Mouse (Mus musculus): ENCODE measurements at regions not wholly inside any gene's neighbourhood (a gene's known extent, or its start where the extent isn't known, plus 50 kb on each side); places are given as distances from the start of the nearest gene placed in this dataset.

DNA sequence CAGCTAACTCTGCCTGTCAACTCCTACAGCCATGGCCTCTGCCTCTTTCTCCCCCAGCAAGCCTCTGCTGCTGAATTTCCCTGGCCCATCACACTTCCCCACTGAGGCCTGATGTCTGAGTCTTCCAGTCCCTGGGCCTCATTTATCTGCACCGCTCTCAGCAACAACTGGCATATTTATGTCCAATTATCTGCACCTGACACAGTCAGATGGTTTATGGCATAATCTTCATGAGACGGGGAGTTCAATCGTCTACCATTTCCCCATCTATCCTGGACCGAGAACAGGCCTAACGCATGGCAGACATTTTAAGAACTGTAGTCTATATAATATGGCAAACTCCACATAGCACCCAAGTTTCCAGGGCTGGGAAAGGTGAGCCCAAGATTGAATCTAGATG, 1512.8 kb upstream of the Gm6569 start:
- no peak for DNase-seq (ENCODE audit: low spot score)

DNA sequence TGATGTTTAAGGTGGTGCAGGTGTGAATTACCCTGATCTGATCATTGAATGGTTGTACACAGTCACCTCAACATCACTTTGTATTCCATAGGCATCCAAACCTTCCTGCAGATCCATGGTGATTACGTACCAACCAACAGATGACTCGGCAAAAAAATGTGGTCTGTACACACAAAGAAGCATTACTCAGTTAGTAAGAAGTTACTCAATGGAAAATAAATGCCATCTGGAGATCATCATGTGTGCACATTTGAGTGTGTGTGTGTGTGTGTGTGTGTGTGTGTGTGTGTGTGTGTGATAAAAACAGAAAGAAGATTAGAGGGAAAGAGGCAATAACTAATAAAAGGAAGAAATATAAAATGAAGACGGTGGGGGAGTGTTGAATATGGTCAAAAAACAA, 1512.2 kb upstream of the Gm6569 start:
- DNase-seq (ENCODE audit: low spot score) = no peak

DNA sequence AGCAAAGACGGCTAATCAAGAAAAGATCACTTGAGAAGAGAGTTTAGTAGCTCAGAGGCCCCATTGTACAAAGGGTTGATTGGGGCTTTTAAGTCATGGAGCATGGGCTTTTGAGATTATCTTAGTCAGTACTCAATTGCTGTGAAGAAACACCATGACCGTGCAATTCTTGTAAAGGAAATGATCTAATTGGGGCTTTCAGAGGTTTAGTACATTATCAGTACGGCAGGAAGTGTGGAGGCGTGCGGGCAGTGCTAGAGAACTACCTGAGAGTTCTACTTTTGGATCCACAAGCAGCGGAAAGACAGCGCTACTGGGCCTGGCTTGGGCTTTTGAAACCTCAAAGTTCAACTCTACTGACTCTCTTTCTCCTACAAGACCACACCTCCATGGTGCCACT, 1511.2 kb upstream of the Gm6569 start:
- no peak for DNase-seq (ENCODE audit: low spot score)

DNA sequence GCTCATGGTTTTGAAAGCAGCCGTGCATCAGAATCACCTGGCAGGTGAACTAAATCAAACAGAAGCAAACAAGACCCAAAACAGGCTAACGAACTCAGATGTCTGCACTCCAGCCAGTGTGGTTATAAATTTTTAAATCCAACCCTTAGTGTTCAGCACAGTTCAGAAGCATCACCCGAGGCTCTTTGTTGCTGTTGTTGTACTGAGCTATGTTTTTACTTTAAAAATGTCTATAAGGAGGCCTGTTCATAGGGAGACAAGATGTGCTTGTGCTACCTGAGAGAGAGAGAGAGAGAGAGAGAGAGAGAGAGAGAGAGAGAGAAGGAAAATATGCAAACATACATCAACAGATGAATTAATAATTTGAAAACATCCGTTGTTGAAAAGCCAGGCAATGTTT, 1503.1 kb upstream of the Gm6569 start:
- no peak for DNase-seq (ENCODE audit: low spot score)

DNA sequence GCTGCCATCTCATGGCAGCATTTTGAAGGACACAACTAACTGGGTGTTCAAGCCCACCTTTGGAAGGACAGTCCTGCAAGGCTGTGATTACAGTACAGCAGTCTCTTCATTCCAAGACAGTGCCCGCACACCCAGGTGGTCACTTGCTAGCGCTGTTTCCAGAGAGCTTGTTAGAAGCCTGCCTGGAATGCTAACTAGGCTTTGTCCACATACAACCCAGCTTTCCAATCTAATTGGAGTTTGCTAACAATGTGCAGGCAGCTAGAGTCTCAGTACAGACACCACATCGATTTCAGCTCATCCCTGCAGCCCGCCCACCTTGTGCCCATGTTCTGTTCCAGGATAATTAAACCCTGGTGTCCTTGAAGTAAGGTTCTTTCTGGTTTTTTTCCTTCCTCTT, 1499.9 kb upstream of the Gm6569 start:
- DNase-seq (ENCODE audit: low spot score) = no peak

DNA sequence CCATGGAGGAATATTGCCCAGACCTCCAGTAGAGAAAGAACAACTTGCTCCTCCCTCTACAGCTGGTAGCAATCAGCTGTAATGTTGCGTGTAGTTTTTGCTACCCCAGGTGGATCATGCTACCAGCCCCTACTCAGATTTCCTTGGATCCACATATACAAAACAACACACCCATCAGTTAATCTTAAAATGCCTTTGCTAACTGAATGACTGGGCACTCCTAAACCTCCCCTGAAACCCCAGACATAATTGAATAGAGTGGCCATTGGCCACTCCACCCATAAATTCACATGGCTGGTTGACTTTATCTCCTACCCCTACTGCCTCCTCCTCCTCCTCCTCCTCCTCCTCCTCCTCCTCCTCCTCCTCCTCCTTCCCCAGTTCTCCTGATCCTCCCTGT, 1494.7 kb upstream of the Gm6569 start:
- DNase-seq (ENCODE audit: low spot score) = no peak

DNA sequence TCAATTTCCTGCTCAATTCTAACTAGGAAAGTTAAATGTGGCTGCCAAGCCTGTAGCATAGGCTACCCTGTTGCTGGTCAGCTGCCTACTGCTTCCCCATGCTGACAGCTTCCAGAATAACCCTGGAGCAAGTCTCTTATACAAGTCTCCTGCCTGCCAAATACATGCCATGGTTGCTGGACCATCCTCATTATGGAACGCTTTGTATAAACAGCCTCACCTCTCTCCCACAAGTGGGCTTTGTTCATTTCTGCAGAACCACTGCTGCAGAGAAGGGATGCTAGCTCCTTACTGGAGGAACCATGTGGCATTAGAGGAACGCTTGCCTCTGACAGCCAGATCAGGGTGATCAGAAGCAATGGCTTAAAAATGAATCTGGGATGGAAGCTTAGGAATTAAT, 1492.4 kb upstream of the Gm6569 start:
- DNase-seq (ENCODE audit: low spot score) = no peak

DNA sequence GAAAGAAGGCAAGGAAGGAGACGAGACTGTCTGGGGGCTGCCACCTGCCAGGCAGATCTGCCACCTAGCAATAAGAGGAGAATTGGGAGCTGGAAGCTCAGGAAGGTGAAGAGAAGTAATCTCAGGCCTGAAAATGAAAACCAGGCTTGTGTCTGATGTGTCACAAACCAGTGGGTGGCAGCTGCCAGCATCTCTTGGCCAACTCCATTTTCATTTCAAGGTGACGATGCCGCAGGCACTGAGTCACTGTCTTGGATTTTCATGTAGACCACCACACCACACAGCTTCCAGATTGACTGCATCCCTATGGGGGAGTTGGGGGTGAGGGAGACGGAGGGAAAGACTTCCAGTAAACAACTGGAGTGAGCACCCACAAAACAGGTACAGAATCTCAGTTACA, 1491.9 kb upstream of the Gm6569 start:
- DNase-seq (ENCODE audit: low spot score) = no peak

DNA sequence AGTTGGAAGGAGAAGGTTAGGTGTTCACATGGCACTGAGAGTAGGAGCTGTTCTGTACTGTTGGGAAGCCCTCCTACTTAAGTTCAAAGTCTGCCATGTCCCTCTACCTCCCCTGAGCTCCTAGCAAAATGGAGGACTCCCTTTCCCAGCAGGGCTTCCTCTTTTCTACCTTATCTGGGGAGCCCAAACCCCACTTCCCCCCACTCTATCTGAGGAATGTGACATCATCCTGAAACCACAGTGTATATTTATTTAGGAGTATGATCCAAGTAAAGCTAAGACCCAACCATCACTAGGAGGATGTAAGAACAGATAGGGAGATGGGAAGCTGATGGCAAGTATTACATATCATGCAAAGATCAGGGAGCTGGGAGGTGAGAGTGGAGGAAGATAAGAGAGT, 1490.6 kb upstream of the Gm6569 start:
- DNase-seq (ENCODE audit: low spot score) = no peak

DNA sequence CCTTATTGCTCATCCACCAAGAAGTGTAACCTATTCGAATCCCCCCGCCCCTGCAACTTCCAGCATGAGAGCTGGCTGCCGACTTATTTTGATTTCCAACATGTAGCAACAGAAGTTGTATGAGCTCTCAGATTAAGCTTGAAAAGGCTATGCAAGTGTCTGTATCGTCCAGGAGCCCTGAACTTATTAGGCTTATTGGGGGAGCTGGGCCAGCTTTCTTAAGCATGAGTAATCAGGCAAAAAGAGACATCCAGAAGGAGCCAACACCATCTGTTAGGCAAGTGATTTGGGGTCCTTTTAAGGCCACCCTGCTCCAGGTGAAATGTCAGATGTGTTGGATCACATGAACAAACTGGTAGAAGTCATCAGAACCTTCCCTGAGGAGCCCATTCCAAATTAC, 1481.0 kb upstream of the Gm6569 start:
- no peak for DNase-seq (ENCODE audit: low spot score)

DNA sequence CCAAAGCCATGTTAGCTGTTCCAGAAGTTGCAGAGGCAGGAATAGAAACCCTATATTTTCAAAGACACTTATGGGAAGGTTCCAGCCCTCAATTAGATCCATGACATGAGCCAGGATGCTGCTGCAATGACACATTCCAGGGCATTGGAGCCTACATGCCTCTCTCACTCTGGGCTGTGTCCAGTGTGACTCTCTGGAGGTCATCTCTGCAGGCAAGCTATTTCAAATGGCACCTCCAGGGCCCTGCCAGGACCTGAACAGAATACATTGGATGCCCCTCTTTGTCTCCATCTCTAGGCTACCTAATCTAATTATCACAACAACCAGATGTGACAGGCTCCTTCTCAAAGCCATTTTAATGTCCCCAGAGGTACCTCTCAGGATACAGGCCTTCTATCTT, 1478.7 kb upstream of the Gm6569 start:
- no peak for DNase-seq (ENCODE audit: low spot score)

DNA sequence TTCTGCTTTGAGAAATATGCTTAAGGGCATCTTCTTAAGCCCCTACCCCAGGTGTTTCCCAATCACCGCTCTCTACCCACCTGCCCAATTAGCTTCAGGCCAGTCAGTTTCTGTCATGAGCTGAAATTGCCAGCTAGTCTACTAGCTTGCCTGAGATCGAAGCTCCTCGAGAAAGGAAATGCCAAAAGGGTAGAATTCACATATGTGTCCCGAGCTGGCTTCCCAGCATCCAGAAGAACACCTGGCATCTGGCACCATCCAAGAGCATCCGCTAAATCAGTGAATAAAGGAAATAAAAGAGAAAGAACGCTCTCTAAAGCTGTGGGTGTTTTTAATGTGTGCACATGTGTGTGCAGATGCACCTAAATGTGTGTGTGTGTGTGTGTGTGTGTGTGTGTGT, 1474.7 kb upstream of the Gm6569 start:
- DNase-seq (ENCODE audit: low spot score) = no peak

DNA sequence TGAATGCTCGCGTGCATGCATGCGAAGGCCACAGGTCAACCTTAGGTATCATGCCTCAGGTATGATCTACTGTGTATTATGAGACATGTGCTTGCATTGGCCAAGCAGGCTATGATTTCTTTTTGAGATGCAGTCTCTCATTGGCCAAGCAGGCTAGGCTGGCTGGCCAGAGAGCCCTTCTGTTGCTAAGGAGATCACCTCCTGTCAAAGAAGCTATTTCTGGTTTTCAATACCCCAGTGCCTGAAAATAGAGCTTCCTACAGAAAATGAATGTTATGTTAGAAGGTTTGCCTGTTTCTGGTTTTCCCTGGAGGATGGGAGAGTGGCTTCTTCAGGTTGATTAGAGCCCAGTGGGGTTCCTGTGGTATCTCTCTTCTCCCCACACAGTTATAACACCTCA, 1474.3 kb upstream of the Gm6569 start:
- no peak for DNase-seq (ENCODE audit: low spot score)

DNA sequence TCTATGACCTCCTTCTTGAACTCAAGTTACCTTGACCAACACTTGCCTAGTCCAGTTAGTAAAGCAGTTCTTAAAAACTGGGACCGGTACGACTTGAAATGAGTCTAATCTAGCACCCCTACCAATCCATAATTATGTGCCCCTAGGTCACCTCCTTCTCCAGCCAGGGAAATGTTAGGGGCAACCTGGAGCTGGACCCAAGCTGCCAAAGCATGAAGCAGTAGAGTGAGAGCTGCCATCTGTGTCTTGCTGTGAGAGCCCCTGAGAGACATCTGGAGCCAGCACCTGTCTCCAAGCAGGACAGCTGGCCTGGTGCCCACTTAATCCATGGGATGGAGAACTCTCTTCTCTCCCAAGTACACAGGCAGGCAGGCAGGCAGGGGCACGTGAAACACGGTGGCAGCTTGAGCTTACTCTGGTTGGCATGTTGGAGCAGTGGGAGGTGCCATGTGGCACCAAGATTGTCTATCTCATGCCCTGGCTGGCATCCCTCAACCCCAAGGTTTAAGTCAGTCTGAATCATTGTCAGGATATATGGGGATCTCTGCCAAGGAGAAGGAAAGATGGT, 1473.8 kb upstream of the Gm6569 start:
- no peak for DNase-seq (ENCODE audit: low spot score)

DNA sequence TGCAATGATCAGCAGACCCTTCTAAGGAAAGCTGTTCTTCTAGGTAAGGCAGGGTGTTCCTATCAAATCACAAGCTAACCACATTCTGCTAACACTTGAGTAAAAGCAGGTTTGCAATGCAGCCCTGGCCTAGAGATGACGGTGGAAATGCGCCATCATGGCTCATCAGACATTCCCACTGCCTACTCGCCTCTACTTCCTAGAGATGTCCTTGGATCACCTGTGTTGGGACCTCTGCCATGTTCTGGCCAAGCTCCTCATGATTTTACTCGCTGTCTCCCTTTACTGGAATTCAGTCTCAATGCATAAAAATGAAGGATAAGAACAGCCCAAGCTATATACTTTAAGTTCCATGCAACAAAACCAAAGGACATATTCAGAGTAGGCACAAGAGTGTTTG, 1461.3 kb upstream of the Gm6569 start:
- DNase-seq (ENCODE audit: low spot score) = no peak

DNA sequence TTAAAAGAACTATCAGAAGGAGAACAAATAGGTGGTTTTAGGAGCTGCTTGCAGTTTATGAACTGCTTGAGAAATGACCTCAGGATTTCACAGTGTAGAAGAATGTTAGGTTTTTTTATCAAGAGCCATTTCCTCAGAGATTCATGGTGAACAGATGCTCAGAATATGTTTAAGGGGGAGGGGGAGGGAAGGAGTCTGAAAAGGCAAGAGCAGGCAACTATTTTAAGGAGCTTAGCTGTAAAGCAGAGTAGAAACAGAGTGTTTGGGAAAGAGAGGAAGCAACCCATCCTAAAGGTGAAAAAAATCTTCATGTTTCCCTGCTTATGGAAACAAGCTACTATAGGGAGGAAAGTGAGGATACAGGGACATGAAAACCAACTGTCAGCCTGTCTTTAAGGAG, 1457.2 kb upstream of the Gm6569 start:
- DNase-seq (ENCODE audit: low spot score) = no peak

DNA sequence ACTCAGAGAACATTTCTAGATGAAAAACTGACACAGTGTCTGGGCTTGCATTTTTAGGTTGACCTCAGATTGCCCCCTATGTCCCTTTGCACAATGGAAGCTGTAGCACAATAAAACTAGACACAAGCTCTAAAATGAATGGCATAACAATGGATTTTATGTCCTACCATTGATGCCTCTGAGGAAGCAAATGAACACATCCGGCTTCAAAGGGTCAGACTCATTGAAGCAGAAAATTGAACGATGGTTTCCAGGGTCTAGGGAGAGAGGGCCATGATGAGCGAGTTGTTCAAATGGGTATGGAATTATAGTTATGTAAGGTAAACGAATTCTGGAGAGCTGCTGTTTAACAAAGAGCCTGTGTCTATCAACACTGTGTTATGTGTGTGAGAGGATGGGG, 1455.1 kb upstream of the Gm6569 start:
- DNase-seq (ENCODE audit: low spot score) = no peak

DNA sequence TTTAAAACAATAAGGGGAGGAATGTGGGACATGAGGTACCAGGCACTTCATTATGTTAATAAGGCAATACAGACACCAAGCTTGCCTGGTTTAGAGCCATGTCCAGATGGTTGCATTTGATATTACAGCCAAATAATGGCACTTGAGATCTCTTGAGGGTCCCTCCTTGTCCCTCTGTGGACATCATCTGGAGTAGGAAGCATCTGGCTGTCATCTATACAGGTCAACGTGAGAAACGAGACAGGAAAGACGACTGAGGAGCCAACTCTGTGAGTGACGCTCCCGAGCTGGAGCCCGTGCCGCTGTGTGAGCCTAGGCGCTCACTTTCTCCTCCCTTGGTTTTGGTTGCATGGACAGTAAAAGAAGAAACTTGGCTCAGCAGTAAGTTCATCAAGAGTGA, 1453.2 kb upstream of the Gm6569 start:
- no peak for DNase-seq (ENCODE audit: low spot score)

DNA sequence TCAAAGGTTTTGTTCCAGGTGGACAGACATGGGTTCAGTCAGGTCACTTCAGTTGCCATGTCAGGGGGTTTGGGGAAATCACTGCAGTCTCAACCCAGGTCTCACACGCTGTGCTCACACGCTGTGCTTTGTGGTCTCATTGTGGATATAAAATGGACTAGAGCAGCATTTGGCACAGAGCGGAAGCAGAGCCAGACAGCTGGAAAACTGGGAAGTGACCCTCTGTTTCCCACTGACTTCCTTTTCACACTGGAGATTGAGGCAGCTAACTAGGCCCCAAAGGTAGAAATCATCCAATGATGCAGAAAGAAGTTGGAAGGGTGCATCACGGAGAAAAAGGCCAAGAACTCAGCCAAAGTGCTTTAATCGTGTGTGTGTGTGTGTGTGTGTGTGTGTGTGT, 1452.6 kb upstream of the Gm6569 start:
- DNase-seq (ENCODE audit: low spot score) = no peak

DNA sequence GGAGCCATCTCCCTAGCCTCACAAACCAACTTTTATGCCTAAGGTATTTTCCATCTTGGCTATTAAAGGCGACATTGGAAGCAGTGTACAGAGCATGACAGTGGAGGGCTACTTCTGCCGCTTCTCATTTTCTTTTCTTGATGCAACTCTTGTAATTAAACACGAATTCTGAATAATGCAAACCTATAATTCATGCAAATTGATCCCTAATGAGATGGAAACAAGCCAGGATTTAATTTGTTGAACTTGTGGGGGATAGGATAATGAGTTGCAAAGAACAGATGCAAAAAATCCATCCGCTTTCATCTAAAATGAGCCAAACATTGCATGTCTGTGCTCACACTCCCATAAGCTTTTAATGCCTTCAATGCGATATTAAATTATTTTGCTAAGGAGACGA, 1451.8 kb upstream of the Gm6569 start:
- DNase-seq (ENCODE audit: low spot score) = no peak

DNA sequence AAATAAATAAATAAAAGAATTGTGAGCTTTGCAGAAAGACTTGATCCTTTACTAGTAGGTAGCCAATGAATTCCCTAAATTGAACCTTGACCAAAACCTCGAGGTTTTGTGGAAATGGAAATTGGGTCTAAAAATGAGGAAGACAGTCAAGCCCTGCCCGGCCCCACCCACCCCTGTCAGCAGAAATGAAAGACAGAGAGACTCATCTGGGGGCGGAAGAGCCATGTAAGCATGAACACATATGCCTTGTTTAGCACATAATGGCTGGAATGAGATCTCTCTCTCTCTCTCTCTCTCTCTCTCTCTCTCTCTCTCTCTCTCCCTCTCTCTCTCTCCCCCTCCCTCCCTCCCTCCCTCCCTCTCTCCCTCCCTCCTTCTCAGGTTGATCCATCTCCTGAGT, 1451.3 kb upstream of the Gm6569 start:
- DNase-seq (ENCODE audit: low spot score) = no peak

DNA sequence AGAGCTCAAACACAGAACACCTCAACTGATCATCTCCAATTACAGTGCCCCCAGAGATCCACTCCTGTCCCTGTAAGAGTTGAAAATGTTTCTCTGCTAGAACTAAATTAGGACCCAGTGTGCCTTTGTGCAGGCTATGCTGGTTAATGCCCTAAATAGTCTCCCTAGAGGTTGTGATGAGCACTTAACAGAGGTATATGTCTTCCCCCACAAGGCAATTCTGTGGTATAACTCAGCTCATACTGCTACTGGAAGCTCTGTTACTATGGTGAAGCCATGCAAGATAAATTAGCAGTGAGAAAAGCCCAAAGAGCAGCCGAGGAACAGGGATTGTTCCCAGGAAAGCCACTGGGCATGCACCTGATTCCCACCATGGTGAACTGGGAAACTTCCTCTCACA, 1450.9 kb upstream of the Gm6569 start:
- DNase-seq (ENCODE audit: low spot score) = no peak

DNA sequence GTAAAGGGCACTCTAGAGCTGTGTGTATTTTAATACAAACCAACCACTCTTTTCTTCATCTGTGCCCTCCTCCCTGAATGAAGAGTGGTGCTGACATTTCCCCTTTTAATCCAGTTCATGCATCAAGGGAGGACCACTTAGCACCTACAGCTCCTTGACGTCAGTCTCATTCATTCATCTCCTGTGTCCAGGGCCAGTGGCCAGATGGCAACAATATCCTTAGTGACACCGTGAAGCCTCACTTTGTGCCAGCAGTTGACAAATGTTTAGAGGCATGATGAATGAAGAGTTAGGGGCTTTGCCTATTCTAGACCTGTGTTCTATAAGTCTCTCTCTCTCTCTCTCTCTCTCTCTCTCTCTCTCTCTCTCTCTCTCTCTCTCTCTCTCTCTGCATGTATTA, 1441.1 kb upstream of the Gm6569 start:
- no peak for DNase-seq (ENCODE audit: low spot score)

DNA sequence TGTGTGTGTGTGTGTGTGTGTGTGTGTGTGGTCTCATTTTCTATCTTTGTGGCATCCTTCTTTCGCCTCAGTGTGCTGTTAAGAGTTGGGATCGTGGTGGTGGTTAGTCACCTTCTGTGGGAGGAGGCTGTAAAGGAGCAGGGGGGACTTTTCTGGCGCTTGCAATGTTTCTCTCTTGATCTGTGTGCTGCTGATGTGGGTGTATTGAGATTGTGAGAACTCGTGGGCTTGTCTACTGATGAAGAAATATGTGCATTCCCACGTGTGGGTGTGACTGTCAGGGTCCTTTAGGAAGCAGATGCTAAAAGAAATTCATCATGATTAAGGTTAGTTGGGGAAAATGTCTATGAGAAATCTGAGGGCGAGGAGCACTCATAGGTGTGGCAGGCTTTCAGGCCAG, 1422.4 kb upstream of the Gm6569 start:
- DNase-seq (ENCODE audit: low spot score) = no peak
